8 mouse cellular contexts compared by ENCODE assay signal in genomic region chr17:70872094-70872929, GRCm38 (mm10). TPM values are rescaled to one million over a fixed set of nuclear protein-coding genes. Genes with fewer than 3 reads are reported as not detected.
DNase-seq lines count a peak whose midpoint lies in the region; ATAC-seq lines count a peak whose summit lies in the region.

No protein-coding gene starts in this region.

- ATAC-seq in hindbrain, embryonic 16.5 days, result peak; percentile 93
- ATAC-seq in neural tube, embryonic 11.5 days (ENCODE audit: insufficient read depth, low FRiP score, low TSS enrichment), result peak; percentile 92

- H3K27me3 ChIP-seq in hindbrain, embryonic 16.5 days (replicated peaks; ENCODE audit: control insufficient read depth, insufficient read depth, low read length), result no peaks in the 10 kb centered on the region
- no peaks in the 10 kb centered on the region for H3K27me3 ChIP-seq in neural tube, embryonic 11.5 days (ENCODE audit: control insufficient read depth, insufficient read depth, low read length)

- no peaks in the 10 kb centered on the region; the same call in 1 of the 2 replicates for H3K4me1 ChIP-seq in hindbrain, embryonic 16.5 days (ENCODE audit: control insufficient read depth, insufficient read depth, low read depth, low read length)
- H3K4me1 ChIP-seq in neural tube, embryonic 11.5 days (ENCODE audit: control insufficient read depth, insufficient read depth, low read length), result peaks cover 18% of the 10 kb centered on the region

- peak; percentile 63 for DNase-seq in left cerebral cortex, postnatal 4 days
- DNase-seq in left cerebral cortex, adult 8-10 months (ENCODE audit: low spot score in 2 of 2), result no peak
- peak; percentile 71 for DNase-seq in embryo, embryonic 9.5 days (ENCODE audit: extremely low spot score)
- DNase-seq in neural tube, embryonic 11.5 days (ENCODE audit: low spot score), result peak; percentile 78
- no peak for DNase-seq in cerebellum, adult 18-20 months
- DNase-seq in ovary, postnatal 36 days (ENCODE audit: low spot score), result no peak
- DNase-seq in urinary bladder, postnatal 10 days (ENCODE audit: low spot score), result no peak

- peak overlapping the region; percentile 68 for H3K4me2 ChIP-seq in hindbrain, embryonic 16.5 days (ENCODE audit: low read length)
- peak overlapping the region; percentile 26 for H3K4me2 ChIP-seq in neural tube, embryonic 11.5 days (ENCODE audit: low read depth)

- intact Hi-C loops in left cerebral cortex, postnatal 4 days (cut with DNase I), result no loop called here

- H3K9ac ChIP-seq in hindbrain, embryonic 16.5 days (ENCODE audit: low read depth, low read length), result no peak overlapping the region
- H3K9ac ChIP-seq in neural tube, embryonic 11.5 days (ENCODE audit: low read length), result peak overlapping the region; percentile 16; the same call in 1 of the 2 replicates

- H3K36me3 ChIP-seq in hindbrain, embryonic 16.5 days (ENCODE audit: control insufficient read depth, insufficient read depth, low read length), result no peaks in the 10 kb centered on the region
- H3K36me3 ChIP-seq in neural tube, embryonic 11.5 days (ENCODE audit: control insufficient read depth, insufficient read depth, low read length), result no peaks in the 10 kb centered on the region

- H3K9me3 ChIP-seq in hindbrain, embryonic 16.5 days (ENCODE audit: control insufficient read depth, low read length), result no peaks in the 10 kb centered on the region
- no peaks in the 10 kb centered on the region for H3K9me3 ChIP-seq in neural tube, embryonic 11.5 days (ENCODE audit: control insufficient read depth, low read length)

- H3K4me3 ChIP-seq in hindbrain, embryonic 16.5 days (ENCODE audit: low read length), result peak overlapping the region; percentile 33; the same call in 1 of the 2 replicates
- no peak overlapping the region for H3K4me3 ChIP-seq in neural tube, embryonic 11.5 days (ENCODE audit: low read depth, low read length)

- H3K27ac ChIP-seq in hindbrain, embryonic 16.5 days (ENCODE audit: low read depth, low read length), result no peak overlapping the region
- H3K27ac ChIP-seq in neural tube, embryonic 11.5 days (ENCODE audit: low read depth, low read length), result peak overlapping the region; percentile 71

- 9% methylated on average over 14 of the region's 14 CpGs for WGBS in hindbrain, embryonic 16.5 days
- 8% methylated on average over 14 of the region's 14 CpGs for WGBS in neural tube, embryonic 11.5 days

RNA-seq across cellular contexts. Expression of gene Tgif1, which starts 19.0 kb away (rescaled TPM):
- 1 to 10 TPM; 3.2 to 3.3 TPM for total RNA-seq in left cerebral cortex, postnatal 4 days (2021)
- total RNA-seq in left cerebral cortex, adult 8-10 months (2022), result 1 to 10 TPM; 1.9 to 4.7 (median 3.1) TPM
- polyA plus RNA-seq in hindbrain, embryonic 16.5 days (2015; fragmentation: Nextera tagmentation; extraction: Ambion mirVana), result 13.2 and 14.5 TPM in 2 replicates
- polyA plus RNA-seq in neural tube, embryonic 11.5 days (2014; fragmentation: Nextera tagmentation; extraction: Ambion mirVana), result 63.8 and 66.2 TPM in 2 replicates

Comparison
In these comparisons a context has a peak if more than half of its experiments do, and no peak if none do; other contexts are left out.
1. DNase-seq: peak in left cerebral cortex, postnatal 4 days (single experiment), embryo, embryonic 9.5 days (single experiment) and neural tube, embryonic 11.5 days (single experiment); none in left cerebral cortex, adult 8-10 months (0 of 2), cerebellum, adult 18-20 months (0 of 2), ovary, postnatal 36 days (single experiment) and urinary bladder, postnatal 10 days (single experiment).